ENCODE assay signal across 8 mouse cellular contexts in the genomic region with DNA sequence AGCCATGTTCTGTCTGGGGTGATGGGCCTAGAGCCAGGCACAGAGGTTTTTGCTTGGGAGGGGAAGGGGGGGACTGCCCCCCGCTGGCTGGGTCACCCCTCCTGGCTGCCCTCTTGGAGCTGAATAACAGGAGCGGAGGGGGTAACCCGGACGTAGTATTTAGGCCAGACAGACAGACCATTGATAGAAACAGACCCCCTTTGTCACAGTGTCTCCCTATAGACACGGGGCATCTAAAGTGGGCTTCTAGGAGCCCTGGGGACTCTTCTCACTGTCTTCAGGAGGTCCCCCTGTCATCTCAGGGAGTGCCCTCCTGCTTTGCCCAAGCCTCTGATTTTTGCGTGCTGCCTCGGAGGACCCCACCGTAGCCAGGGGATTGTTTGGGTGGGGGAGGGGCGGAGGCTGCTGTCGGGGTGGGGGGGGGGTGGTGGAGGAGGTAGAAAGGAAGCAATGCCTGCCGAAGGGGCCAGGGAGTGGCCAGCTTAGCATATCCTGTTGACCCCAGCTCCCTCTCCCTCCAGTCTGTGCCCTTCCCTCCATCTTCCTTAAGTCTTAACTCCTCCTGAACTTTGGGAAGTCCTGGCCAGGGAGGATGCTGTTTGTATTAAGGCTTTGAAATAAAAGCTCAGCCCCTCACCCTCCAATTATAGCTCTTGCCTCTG. TPM values are rescaled to one million over a fixed set of nuclear protein-coding genes. Genes with fewer than 3 reads are reported as not detected.
A peak's percentile ranks its signal among the peaks of the same experiment; 100 is the strongest.
DNase-seq lines count a peak whose midpoint lies in the region; ATAC-seq and TF ChIP-seq lines count a peak whose summit lies in the region.

No protein-coding gene starts in this region.

- no peak overlapping the region for H3K4me3 ChIP-seq in kidney, postnatal 0 days (replicated peaks; ENCODE audit: low read depth, low read length)
- peak overlapping the region; percentile 77 for H3K4me3 ChIP-seq in embryonic facial prominence, embryonic 10.5 days
- H3K4me3 ChIP-seq in hindbrain, embryonic 14.5 days (replicated peaks; ENCODE audit: low read length): 0 out of 2 replicates have a peak overlapping the region, but pooled peaks have one; percentile 3

- H3K9ac ChIP-seq in kidney, postnatal 0 days (ENCODE audit: low read depth, low read length): peak overlapping the region; percentile 77; the same call in 1 of the 2 replicates
- H3K9ac ChIP-seq in hindbrain, embryonic 14.5 days: peak overlapping the region; percentile 69

- peak overlapping the region; percentile 88 for H3K27ac ChIP-seq in kidney, postnatal 0 days
- H3K27ac ChIP-seq in embryonic facial prominence, embryonic 10.5 days (replicated peaks): peak overlapping the region; percentile 89
- H3K27ac ChIP-seq in hindbrain, embryonic 14.5 days: peak overlapping the region; percentile 90

- no peak for ATAC-seq in kidney, postnatal 0 days (replicated peaks; ENCODE audit: low FRiP score, low read depth)
- no peak for ATAC-seq in hindbrain, embryonic 14.5 days (ENCODE audit: low FRiP score)

- H3K4me2 ChIP-seq in kidney, postnatal 0 days (ENCODE audit: low read length): peak overlapping the region; percentile 100
- H3K4me2 ChIP-seq in hindbrain, embryonic 14.5 days (replicated peaks): peak overlapping the region; percentile 98

- no peak for DNase-seq in kidney, postnatal 0 days (ENCODE audit: low spot score)
- no peak for DNase-seq in kidney, adult 8-10 months
- peak; percentile 60 for DNase-seq in embryonic facial prominence, embryonic 10.5 days (ENCODE audit: low spot score)
- DNase-seq in hindbrain, embryonic 14.5 days (ENCODE audit: low spot score): no peak
- DNase-seq in neural tube, embryonic 10.5 days (ENCODE audit: extremely low spot score, low spot score): peak; percentile 59
- no peak for DNase-seq in frontal cortex, postnatal 25 days (ENCODE audit: low spot score in 2 of 2)
- DNase-seq in left cerebral cortex, adult 11 months (ENCODE audit: low spot score): no peak
- DNase-seq in layer of hippocampus, adult 18-20 months (ENCODE audit: low spot score in 2 of 2): no peak

- WGBS in kidney, postnatal 0 days: 14% methylated on average over 11 of the region's 11 CpGs
- WGBS in embryonic facial prominence, embryonic 10.5 days: 5% methylated on average over 11 of the region's 11 CpGs
- 4% methylated on average over 11 of the region's 11 CpGs for WGBS in hindbrain, embryonic 14.5 days

- peaks cover 23% of the 10 kb centered on the region for H3K36me3 ChIP-seq in kidney, postnatal 0 days (ENCODE audit: insufficient read depth, low read length)
- H3K36me3 ChIP-seq in embryonic facial prominence, embryonic 10.5 days (replicated peaks): peaks cover 40% of the 10 kb centered on the region
- H3K36me3 ChIP-seq in hindbrain, embryonic 14.5 days (replicated peaks; ENCODE audit: control insufficient read depth, insufficient read depth): peaks cover 5% of the 10 kb centered on the region; the same call in 1 of the 2 replicates

- no peaks in the 10 kb centered on the region for H3K9me3 ChIP-seq in kidney, postnatal 0 days (replicated peaks; ENCODE audit: low read length)
- no peaks in the 10 kb centered on the region for H3K9me3 ChIP-seq in embryonic facial prominence, embryonic 10.5 days
- no peaks in the 10 kb centered on the region for H3K9me3 ChIP-seq in hindbrain, embryonic 14.5 days (ENCODE audit: control insufficient read depth, low read length)

- H3K27me3 ChIP-seq in kidney, postnatal 0 days (ENCODE audit: insufficient read depth, low read length): no peaks in the 10 kb centered on the region
- peaks cover 9% of the 10 kb centered on the region; the same call in 1 of the 2 replicates for H3K27me3 ChIP-seq in embryonic facial prominence, embryonic 10.5 days (replicated peaks; ENCODE audit: low read depth, poor library complexity, severe bottlenecking)
- no peaks in the 10 kb centered on the region for H3K27me3 ChIP-seq in hindbrain, embryonic 14.5 days (ENCODE audit: control insufficient read depth, insufficient read depth, low read length)

- H3K4me1 ChIP-seq in kidney, postnatal 0 days (replicated peaks; ENCODE audit: insufficient read depth, low read length): peaks cover 73% of the 10 kb centered on the region
- H3K4me1 ChIP-seq in embryonic facial prominence, embryonic 10.5 days: peaks cover 100% of the 10 kb centered on the region
- H3K4me1 ChIP-seq in hindbrain, embryonic 14.5 days (replicated peaks; ENCODE audit: control insufficient read depth, insufficient read depth, low read length): peaks cover 96% of the 10 kb centered on the region

- no peak for TF ChIP-seq CTCF in kidney, postnatal 0 days (IDR thresholded peaks at IDR 0.05; ENCODE audit: low read depth)

RNA-seq across cellular contexts. Expression of gene Gjd3, which starts 17.3 kb away (rescaled TPM):
- 1.1 and 1.6 TPM in 2 replicates for polyA plus RNA-seq in kidney, postnatal 0 days (2015; fragmentation: Nextera tagmentation; extraction: Ambion mirVana)
- polyA plus RNA-seq in embryonic facial prominence, embryonic 10.5 days (2016; fragmentation: Nextera tagmentation; extraction: Ambion mirVana): 0.25 TPM in 1 of 2 replicates, not detected in the other
- polyA plus RNA-seq in hindbrain, embryonic 14.5 days (2014; fragmentation: Nextera tagmentation; extraction: Ambion mirVana): 0.60 and 1.4 TPM in 2 replicates
- 1 to 10 TPM in 1 of 2 experiments, under 1 TPM in 1; 0.52 to 1.2 TPM for total RNA-seq in layer of hippocampus, adult 18-20 months (2021)

RNA-seq across cellular contexts. Expression of gene Rara, which starts 37.9 kb away (rescaled TPM):
- polyA plus RNA-seq in kidney, postnatal 0 days (2015; fragmentation: Nextera tagmentation; extraction: Ambion mirVana): 25.7 and 26.3 TPM in 2 replicates
- 34.0 and 35.6 TPM in 2 replicates for polyA plus RNA-seq in embryonic facial prominence, embryonic 10.5 days (2016; fragmentation: Nextera tagmentation; extraction: Ambion mirVana)
- 18.4 and 18.7 TPM in 2 replicates for polyA plus RNA-seq in hindbrain, embryonic 14.5 days (2014; fragmentation: Nextera tagmentation; extraction: Ambion mirVana)
- total RNA-seq in layer of hippocampus, adult 18-20 months (2021): 10 to 100 TPM; 18.3 to 26.6 TPM

RNA-seq across cellular contexts. Expression of gene Cdc6, which starts 57.9 kb away (rescaled TPM):
- polyA plus RNA-seq in kidney, postnatal 0 days (2015; fragmentation: Nextera tagmentation; extraction: Ambion mirVana): 12.3 and 15.5 TPM in 2 replicates
- 65.1 and 69.1 TPM in 2 replicates for polyA plus RNA-seq in embryonic facial prominence, embryonic 10.5 days (2016; fragmentation: Nextera tagmentation; extraction: Ambion mirVana)
- 4.3 and 5.2 TPM in 2 replicates for polyA plus RNA-seq in hindbrain, embryonic 14.5 days (2014; fragmentation: Nextera tagmentation; extraction: Ambion mirVana)
- under 1 TPM; 0.36 to 0.79 TPM for total RNA-seq in layer of hippocampus, adult 18-20 months (2021)

RNA-seq across cellular contexts. Expression of gene Top2a, which starts 58.4 kb away (rescaled TPM):
- 70.5 and 85.9 TPM in 2 replicates for polyA plus RNA-seq in kidney, postnatal 0 days (2015; fragmentation: Nextera tagmentation; extraction: Ambion mirVana)
- 332 and 336 TPM in 2 replicates for polyA plus RNA-seq in embryonic facial prominence, embryonic 10.5 days (2016; fragmentation: Nextera tagmentation; extraction: Ambion mirVana)
- 34.2 and 42.4 TPM in 2 replicates for polyA plus RNA-seq in hindbrain, embryonic 14.5 days (2014; fragmentation: Nextera tagmentation; extraction: Ambion mirVana)
- under 1 TPM; 0.52 to 0.96 TPM for total RNA-seq in layer of hippocampus, adult 18-20 months (2021)

Comparison
In these comparisons a context has a peak if more than half of its experiments do, and no peak if none do; other contexts are left out.
1. DNase-seq: peak in embryonic facial prominence, embryonic 10.5 days (single experiment) and neural tube, embryonic 10.5 days (single experiment); none in kidney, postnatal 0 days (single experiment), kidney, adult 8-10 months (0 of 2), hindbrain, embryonic 14.5 days (single experiment), frontal cortex, postnatal 25 days (0 of 2), left cerebral cortex, adult 11 months (single experiment) and layer of hippocampus, adult 18-20 months (0 of 2).
2. Peak in every context shown above with its lines, with median percentiles within 50 percentile points of each other: H3K27ac ChIP-seq.